Mouse (Mus musculus) ES-Bruce4 (cell line): ENCODE results near the gene Smpd4. TPM values are rescaled to one million over a fixed set of nuclear protein-coding genes. Genes with fewer than 3 reads are reported as not detected.

Experiments used
- H3K27ac ChIP-seq: 2 replicates; pipeline ENCODE4 v1.5.1; 2012; ENCODE audit warnings: low read length, inconsistent platforms; ENCODE audit not compliant: insufficient read depth
- H3K27me3 ChIP-seq: 2 replicates; pipeline ENCODE4 v1.6.1; 2012; ENCODE audit warnings: mild to moderate bottlenecking, low read length, inconsistent platforms; ENCODE audit not compliant: control insufficient read depth, poor library complexity, insufficient read depth, severe bottlenecking
- H3K36me3 ChIP-seq: 2 replicates; pipeline ENCODE4 v1.6.1; 2012; ENCODE audit warnings: inconsistent platforms, mild to moderate bottlenecking, low read length, moderate library complexity; ENCODE audit not compliant: control insufficient read depth, poor library complexity, insufficient read depth, severe bottlenecking
- H3K4me1 ChIP-seq: one replicate; pipeline ENCODE4 v1.8.1; 2011; ENCODE audit warnings: low read length; ENCODE audit not compliant: control insufficient read depth, insufficient read depth
- H3K4me3 ChIP-seq: 2 replicates; pipeline ENCODE4 v1.5.1; 2011; ENCODE audit warnings: low read depth, mild to moderate bottlenecking, low read length
- H3K9ac ChIP-seq: 2 replicates; pipeline ENCODE4 v1.6.1; 2012; ENCODE audit warnings: low read depth, mild to moderate bottlenecking, inconsistent platforms; ENCODE audit not compliant: poor library complexity, severe bottlenecking
- H3K9me3 ChIP-seq: replicated peaks from 2 replicates; pipeline ENCODE4 v1.6.1; 2012; ENCODE audit warnings: mild to moderate bottlenecking, low read length, inconsistent platforms; ENCODE audit not compliant: control insufficient read depth, poor library complexity, insufficient read depth, severe bottlenecking
- CTCF ChIP-seq: IDR thresholded peaks from one replicate; pipeline ENCODE4 v1.8.1; 2011; ENCODE audit warnings: low read depth, low read length
- EP300 ChIP-seq: IDR thresholded peaks from 2 replicates; pipeline ENCODE4 v1.6.1; 2011; ENCODE audit warnings: low read depth, low read length; ENCODE audit not compliant: insufficient read depth
- POLR2A ChIP-seq: IDR thresholded peaks from one replicate; pipeline ENCODE4 v1.8.1; 2011; ENCODE audit warnings: low read length; ENCODE audit not compliant: insufficient read depth
- polyA plus RNA-seq: library from polyadenylated mRNA; stranded (reverse); fragments of >200 nt; gene quantifications from 2 replicates; pipeline ENCODE4 v1.2.4, GENCODE M21; 2011; ENCODE audit warnings: low read depth; ENCODE audit not compliant: missing spikeins, insufficient read depth, insufficient read length

Smpd4 gene
- polyA plus RNA-seq, 1 experiment = 104 TPM

- no peak overlapping the region for H3K27ac ChIP-seq
- H3K9ac ChIP-seq = no peak overlapping the region
- H3K27me3 ChIP-seq = no peaks in the 10 kb centered on the region
- H3K36me3 ChIP-seq = peaks cover 37% of the 10 kb centered on the region
- no peaks in the 10 kb centered on the region for H3K9me3 ChIP-seq
- H3K4me1 ChIP-seq = no peaks in the 10 kb centered on the region
- no peak overlapping the region for H3K4me3 ChIP-seq
- TF ChIP-seq EP300 = no peak
- no peak for TF ChIP-seq POLR2A
- peak; percentile 30 for TF ChIP-seq CTCF
Measured at GRCm38 (mm10) chr16:17633481-17634181, 14.5 kb downstream of the Smpd4 start.

- H3K9ac ChIP-seq = no peak overlapping the region
- H3K9me3 ChIP-seq = no peaks in the 10 kb centered on the region
- no peak overlapping the region for H3K27ac ChIP-seq
- H3K4me3 ChIP-seq = no peak overlapping the region
- no peaks in the 10 kb centered on the region for H3K4me1 ChIP-seq
- H3K36me3 ChIP-seq = peaks cover 40% of the 10 kb centered on the region
- TF ChIP-seq POLR2A = no peak
- no peak for TF ChIP-seq EP300
- TF ChIP-seq CTCF = no peak
- no peaks in the 10 kb centered on the region for H3K27me3 ChIP-seq
Measured at GRCm38 (mm10) chr16:17636904-17637303, 17.8 kb downstream of the Smpd4 start.

- Histone ChIP-seq H3K36me3 (peaks cover 33% of the 10 kb centered on the region), H3K4me1 (no peaks in the 10 kb centered on the region), H3K27ac (no peak overlapping the region), H3K4me3 (no peak overlapping the region), H3K9ac (no peak overlapping the region), H3K27me3 (no peaks in the 10 kb centered on the region), H3K9me3 (no peaks in the 10 kb centered on the region)
- TF ChIP-seq POLR2A = no peak
- TF ChIP-seq CTCF = peak; percentile 47
Measured at GRCm38 (mm10) chr16:17637610-17638009, 18.5 kb downstream of the Smpd4 start.

GRCm38 (mm10) chr16:17638036-17638628 lies 19.0 kb downstream of the Smpd4 start:
- Histone ChIP-seq H3K9ac (no peak overlapping the region), H3K9me3 (no peaks in the 10 kb centered on the region), H3K27me3 (no peaks in the 10 kb centered on the region), H3K4me1 (no peaks in the 10 kb centered on the region), H3K27ac (no peak overlapping the region), H3K4me3 (no peak overlapping the region), H3K36me3 (peaks cover 33% of the 10 kb centered on the region)
- no peak for TF ChIP-seq POLR2A
- TF ChIP-seq CTCF = no peak
- TF ChIP-seq EP300 = no peak

GRCm38 (mm10) chr16:17639081-17639480 lies 19.9 kb downstream of the Smpd4 start:
- Histone ChIP-seq H3K27me3 (no peaks in the 10 kb centered on the region), H3K9me3 (no peaks in the 10 kb centered on the region), H3K36me3 (peaks cover 33% of the 10 kb centered on the region), H3K4me1 (no peaks in the 10 kb centered on the region), H3K27ac (no peak overlapping the region), H3K4me3 (no peak overlapping the region), H3K9ac (no peak overlapping the region)
- TF ChIP-seq CTCF (no peak), EP300 (no peak), POLR2A (no peak)

GRCm38 (mm10) chr16:17639951-17640350 lies 20.8 kb downstream of the Smpd4 start:
- Histone ChIP-seq H3K9ac (no peak overlapping the region), H3K4me3 (no peak overlapping the region), H3K36me3 (peaks cover 29% of the 10 kb centered on the region), H3K9me3 (no peaks in the 10 kb centered on the region), H3K27ac (no peak overlapping the region), H3K4me1 (no peaks in the 10 kb centered on the region), H3K27me3 (no peaks in the 10 kb centered on the region)
- TF ChIP-seq EP300 = no peak
- TF ChIP-seq CTCF = no peak
- no peak for TF ChIP-seq POLR2A
